Mouse (Mus musculus) brain, embryonic 14.5 days (tissue): Measurements from ENCODE around the gene Tpr.

ENCODE experiments used
- CTCF ChIP-seq: fragments of 200-500 bp; IDR thresholded peaks from 2 replicates; pipeline ENCODE4 v1.5.1; 2012; ENCODE audit warnings: inconsistent platforms, mild to moderate bottlenecking, moderate library complexity, borderline replicate concordance; ENCODE audit not compliant: insufficient read depth, insufficient read length; ENCODE audit errors: extremely low read depth
- POLR2A ChIP-seq: fragments of 200-500 bp; IDR thresholded peaks from 2 replicates; pipeline ENCODE4 v1.6.1; 2012; ENCODE audit warnings: mild to moderate bottlenecking, inconsistent platforms, borderline replicate concordance; ENCODE audit not compliant: poor library complexity, insufficient read depth, insufficient read length, severe bottlenecking; ENCODE audit errors: extremely low read depth

GRCm38 (mm10) chr1:150407285-150407684 lies 14.6 kb downstream of the Tpr start:
- no peak for TF ChIP-seq CTCF
- no peak for TF ChIP-seq POLR2A
